Mouse (Mus musculus) liver, adult 2 months (tissue): ENCODE data around the gene Trabd.

Experiments
- CTCF ChIP-seq: fragments of 200-500 bp; IDR thresholded peaks from 2 replicates; pipeline ENCODE4 v1.5.1; 2011; ENCODE audit warnings: low read depth, low read length, control low read depth
- POLR2A ChIP-seq: fragments of 200-500 bp; IDR thresholded peaks from 2 replicates; pipeline ENCODE4 v1.6.1; 2011; ENCODE audit warnings: low read length, control low read depth; ENCODE audit not compliant: insufficient read depth; ENCODE audit errors: extremely low read depth

- TF ChIP-seq CTCF (no peak), POLR2A (no peak)
These were observed 17.3 kb downstream of the Trabd start for GRCm38 (mm10) chr15:89092181-89092580.
